Mouse (Mus musculus): ENCODE measurements around the gene Arrdc1.
A peak's percentile ranks its signal among the peaks of the same experiment; 100 is the strongest.
"Not testable (repeated sequence)": the region's sequence is repeated elsewhere in the genome, so short reads cannot be mapped to it uniquely, and the experiment has no call there.

The Arrdc1 gene

GRCm38 (mm10) chr2:24935057-24935796 is at the start of gene Arrdc1:
Arrdc1 (minus strand) TSS chr2:24935252.
- peak; percentile 94 to 96 for DNase-seq (ENCODE audit: low spot score in 2 of 2)

GRCm38 (mm10) chr2:24976960-24977359 is 41.9 kb upstream of the Arrdc1 start:
- peak; percentile 28 to 48 for DNase-seq (ENCODE audit: low spot score in 2 of 2)

GRCm38 (mm10) chr2:24975704-24976297 is 40.7 kb upstream of the Arrdc1 start, which contains the start of gene Pnpla7:
Pnpla7 (plus strand) TSS chr2:24976033.
- peak; percentile 87 to 90 for DNase-seq (ENCODE audit: low spot score in 2 of 2)

- DNase-seq (ENCODE audit: low spot score in 2 of 2), result peak; percentile 96
These were observed 40.1 kb upstream of the Arrdc1 start, which contains the start of gene Mrpl41 for GRCm38 (mm10) chr2:24974906-24975703. Mrpl41 (minus strand) TSS chr2:24975098.

GRCm38 (mm10) chr2:24974452-24974851 is 39.4 kb upstream of the Arrdc1 start:
- not testable (repeated sequence) for DNase-seq (ENCODE audit: low spot score in 2 of 2)

- no peak for DNase-seq (ENCODE audit: low spot score in 2 of 2)
These were observed 35.3 kb upstream of the Arrdc1 start for GRCm38 (mm10) chr2:24970386-24970785.

- DNase-seq (ENCODE audit: low spot score in 2 of 2), result peak; percentile 79 to 86
These were observed 27.4 kb upstream of the Arrdc1 start, which contains the start of gene Dph7 for GRCm38 (mm10) chr2:24962304-24963000. Dph7 (plus strand) TSS chr2:24962400.

- DNase-seq (ENCODE audit: low spot score in 2 of 2), result no peak
These were observed 25.9 kb upstream of the Arrdc1 start for GRCm38 (mm10) chr2:24960910-24961309.

GRCm38 (mm10) chr2:24952537-24953055 is 17.5 kb upstream of the Arrdc1 start:
- DNase-seq (ENCODE audit: low spot score in 2 of 2), result no peak

- DNase-seq (ENCODE audit: low spot score in 2 of 2), result peak in 1 of 2 experiments; percentile 5
These were observed 15.1 kb upstream of the Arrdc1 start for GRCm38 (mm10) chr2:24950189-24950535.

- DNase-seq (ENCODE audit: low spot score in 2 of 2), result peak; percentile 95 to 97
These were observed 14.6 kb upstream of the Arrdc1 start, which contains the start of gene Zmynd19 for GRCm38 (mm10) chr2:24949421-24950188. Zmynd19 (plus strand) TSS chr2:24949792.

GRCm38 (mm10) chr2:24944304-24944703 is 9.3 kb upstream of the Arrdc1 start:
- peak in 1 of 2 experiments; percentile 35 for DNase-seq (ENCODE audit: low spot score in 2 of 2)

GRCm38 (mm10) chr2:24942092-24942491 is 7.0 kb upstream of the Arrdc1 start:
- DNase-seq (ENCODE audit: low spot score in 2 of 2), result no peak

- DNase-seq (ENCODE audit: low spot score in 2 of 2), result no peak
These were observed 550 bp downstream of the Arrdc1 start for GRCm38 (mm10) chr2:24934441-24934963.

GRCm38 (mm10) chr2:24929593-24929992 is 5.5 kb downstream of the Arrdc1 start:
- no peak for DNase-seq (ENCODE audit: low spot score in 2 of 2)

GRCm38 (mm10) chr2:24929119-24929518 is 5.9 kb downstream of the Arrdc1 start:
- no peak for DNase-seq (ENCODE audit: low spot score in 2 of 2)

- DNase-seq (ENCODE audit: low spot score in 2 of 2), result no peak
These were observed 7.1 kb downstream of the Arrdc1 start for GRCm38 (mm10) chr2:24927810-24928479.

- no peak for DNase-seq (ENCODE audit: low spot score in 2 of 2)
These were observed 8.1 kb downstream of the Arrdc1 start for GRCm38 (mm10) chr2:24926965-24927358.

- no peak for DNase-seq (ENCODE audit: low spot score in 2 of 2)
These were observed 8.6 kb downstream of the Arrdc1 start for GRCm38 (mm10) chr2:24926345-24926964.

Measured in natural killer cell, adult 2 months (primary cell).